Mouse (Mus musculus): ENCODE data around the gene Rab44.

Gene Rab44

GRCm38 (mm10) chr17:29167371-29167770, 53.4 kb downstream of the Rab44 start:
- no peak for ATAC-seq (ENCODE audit: low TSS enrichment)

GRCm38 (mm10) chr17:29168438-29168837, 54.5 kb downstream of the Rab44 start:
- no peak for ATAC-seq (ENCODE audit: low TSS enrichment)

DNA sequence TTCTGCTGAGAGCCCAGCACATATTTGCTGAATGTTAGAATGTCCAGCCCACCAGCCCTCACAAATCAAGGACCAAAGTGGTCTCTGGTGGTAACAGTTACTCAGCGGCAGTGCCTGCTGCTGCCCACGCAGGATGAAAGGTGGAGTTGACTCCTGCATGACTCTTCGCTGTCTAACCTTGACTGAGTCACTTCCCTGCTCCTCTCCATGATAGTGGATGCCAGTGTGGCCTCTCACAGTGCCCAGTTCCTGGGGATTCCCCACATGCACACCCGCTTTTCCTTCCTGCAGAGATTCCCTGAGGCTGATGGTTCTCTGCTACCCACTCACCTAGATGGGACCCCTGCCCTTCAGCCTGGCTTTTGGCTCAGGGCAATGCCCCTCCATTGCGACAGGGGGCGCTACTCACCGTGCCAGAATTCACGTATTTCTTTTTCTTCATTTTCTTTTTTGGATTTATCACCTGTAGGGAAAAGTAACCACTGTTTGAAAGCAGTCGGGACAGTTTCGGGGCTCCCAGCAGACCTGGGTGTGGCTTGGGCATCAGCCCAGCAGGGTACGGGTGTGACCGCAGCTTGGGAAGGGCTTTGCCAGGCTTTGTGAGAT, 55.2 kb downstream of the Rab44 start:
- ATAC-seq (ENCODE audit: low TSS enrichment): no peak

- no peak for ATAC-seq (ENCODE audit: low TSS enrichment)
Measured at GRCm38 (mm10) chr17:29170431-29171000, 56.6 kb downstream of the Rab44 start.

DNA sequence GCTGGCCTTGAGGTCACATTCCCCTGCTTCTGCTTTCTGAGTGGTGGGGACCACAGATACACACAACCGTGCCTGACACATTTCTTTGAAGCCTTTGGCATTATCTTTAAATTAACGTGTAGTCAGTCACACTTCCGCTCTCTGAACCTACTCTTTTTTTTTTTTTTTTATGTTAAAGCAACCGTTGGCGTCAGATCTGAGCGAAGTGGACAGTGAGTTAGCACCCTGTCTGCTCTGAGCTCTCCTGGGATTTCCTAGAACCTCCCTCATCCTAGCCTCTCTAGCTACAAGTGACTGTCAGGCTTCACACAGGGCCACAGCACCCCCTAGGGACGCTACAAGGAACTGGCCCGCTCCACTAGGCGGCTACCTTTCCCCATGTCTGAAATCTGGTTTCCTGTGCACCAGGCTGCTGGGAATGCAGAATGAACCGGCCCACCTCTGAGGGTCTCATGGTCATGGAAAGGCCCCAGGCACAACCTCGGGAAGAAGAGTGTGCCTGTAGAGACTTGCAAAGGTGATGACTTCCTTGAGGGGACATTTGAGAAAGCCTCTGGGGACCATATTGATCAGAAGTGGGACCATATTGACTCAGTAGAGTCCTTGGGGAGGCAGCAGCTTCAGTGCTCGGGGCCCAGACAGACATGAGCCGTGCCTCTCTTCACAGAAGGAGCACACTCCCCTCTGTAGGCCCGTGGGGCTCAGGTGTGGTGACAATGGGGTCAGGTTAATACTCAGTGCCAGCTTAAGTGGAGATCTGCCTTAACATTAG, 57.2 kb downstream of the Rab44 start:
- peak; percentile 86 for ATAC-seq (ENCODE audit: low TSS enrichment)

GRCm38 (mm10) chr17:29172062-29172461, 58.1 kb downstream of the Rab44 start:
- no peak for ATAC-seq (ENCODE audit: low TSS enrichment)

DNA sequence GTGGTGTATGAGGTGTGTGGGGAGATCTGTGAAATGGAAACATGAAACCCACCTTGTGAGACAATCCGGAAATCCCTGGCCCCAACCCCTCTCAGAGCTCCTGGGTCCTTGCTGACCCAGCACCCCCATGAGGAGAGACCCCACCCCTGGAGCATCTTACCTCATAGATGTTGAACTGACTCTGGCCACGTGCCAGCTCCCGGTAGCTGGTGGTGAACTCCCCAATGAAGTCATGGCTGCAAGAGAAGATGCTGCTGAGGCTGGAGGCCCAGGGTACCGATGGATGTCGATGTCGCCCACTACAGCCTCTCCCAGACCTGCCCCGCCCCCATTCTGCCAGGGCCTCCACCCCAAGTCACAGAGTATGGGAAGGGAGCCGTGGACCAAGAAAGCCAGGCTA, 59.2 kb downstream of the Rab44 start:
- ATAC-seq (ENCODE audit: low TSS enrichment): no peak

- ATAC-seq (ENCODE audit: low TSS enrichment): peak; percentile 62
Measured at GRCm38 (mm10) chr17:29175693-29176092, 61.7 kb downstream of the Rab44 start.

DNA sequence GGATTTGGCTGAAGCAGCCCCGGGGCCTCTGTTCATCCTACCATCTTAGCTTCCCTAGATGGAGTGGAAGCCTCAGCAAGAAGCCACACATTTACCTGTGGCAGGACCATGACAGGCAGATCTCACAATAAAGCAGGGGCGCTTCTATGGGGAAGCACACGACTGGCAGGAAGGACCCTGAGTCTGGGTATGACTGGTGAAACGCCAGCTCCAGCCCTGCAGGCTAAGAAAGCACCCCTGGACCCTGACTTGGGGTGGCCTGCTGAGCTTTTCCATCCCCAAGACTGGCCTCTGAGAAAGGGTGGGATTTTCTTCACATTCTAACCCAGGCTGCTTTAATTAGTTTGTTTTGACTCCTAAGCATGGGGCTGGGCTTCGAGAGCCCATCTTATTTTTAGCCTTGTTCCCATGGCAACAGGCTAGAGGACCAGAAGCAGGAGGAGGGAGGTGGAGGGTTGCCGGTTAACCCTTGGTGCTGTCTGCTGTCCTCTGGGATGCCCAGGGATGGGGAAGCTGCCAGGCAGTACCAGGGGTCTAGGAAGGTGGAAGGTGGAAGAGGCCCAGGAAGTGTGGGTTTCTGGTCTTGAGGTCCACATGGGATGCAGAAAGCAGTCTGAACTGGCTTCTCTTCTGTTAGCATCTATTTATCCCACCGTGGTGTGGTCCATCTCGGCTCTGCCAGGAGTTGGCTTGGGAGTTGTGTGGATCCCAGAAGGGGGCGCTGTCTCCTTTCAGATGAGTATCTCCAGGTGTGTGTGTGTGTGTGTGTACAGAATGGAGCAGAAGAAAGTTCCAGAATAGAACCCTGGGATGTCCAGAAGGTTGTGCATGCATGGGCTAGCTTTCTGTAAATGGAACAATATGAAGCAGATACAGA, 62.7 kb downstream of the Rab44 start:
- ATAC-seq (ENCODE audit: low TSS enrichment): peak; percentile 71

GRCm38 (mm10) chr17:29178503-29179059, 64.6 kb downstream of the Rab44 start:
- ATAC-seq (ENCODE audit: low TSS enrichment): no peak

DNA sequence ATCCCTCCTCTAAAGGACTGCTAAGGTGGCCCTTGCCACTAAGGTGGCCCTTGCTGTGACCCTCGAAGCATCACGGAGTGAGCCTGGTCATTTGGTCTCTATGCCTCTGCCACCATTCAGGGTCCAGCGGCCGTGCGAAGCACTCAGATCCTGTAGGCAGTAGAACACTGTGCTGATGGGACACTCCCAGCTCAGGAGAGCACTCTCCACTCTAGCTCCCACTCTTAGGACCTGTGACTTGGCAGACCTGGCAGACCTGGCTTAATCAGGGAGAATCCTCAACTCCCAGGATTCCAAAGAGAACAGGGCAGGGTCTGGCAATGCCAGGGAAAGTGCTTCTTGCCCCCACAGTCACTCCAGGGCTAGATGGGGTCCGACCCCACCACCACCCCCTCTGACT, 66.0 kb downstream of the Rab44 start:
- no peak for ATAC-seq (ENCODE audit: low TSS enrichment)

- ATAC-seq (ENCODE audit: low TSS enrichment): peak; percentile 41; the same call in 1 of the 2 replicates
Measured at GRCm38 (mm10) chr17:29180406-29181127, 66.6 kb downstream of the Rab44 start.

GRCm38 (mm10) chr17:29181751-29182150, 67.8 kb downstream of the Rab44 start:
- ATAC-seq (ENCODE audit: low TSS enrichment): no peak

DNA sequence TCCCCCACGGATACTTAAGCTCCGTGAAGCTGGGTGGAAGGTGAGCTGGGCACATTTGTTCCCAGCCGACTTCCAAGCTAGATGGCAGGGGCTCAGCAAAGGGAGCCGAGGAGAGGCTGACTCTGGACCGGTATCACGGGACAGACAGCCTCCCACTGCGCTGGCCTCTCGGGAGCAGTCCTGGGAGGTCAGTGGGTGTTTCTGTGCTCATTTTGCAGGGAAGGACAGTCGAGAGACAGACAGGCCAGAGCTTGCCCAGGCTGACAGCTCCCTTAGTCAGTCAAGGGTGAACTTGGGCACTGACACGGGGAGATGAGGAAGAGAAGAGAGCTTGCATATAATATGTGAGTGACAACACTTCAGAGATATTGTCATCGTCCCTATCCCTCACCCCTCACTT, 69.2 kb downstream of the Rab44 start:
- ATAC-seq (ENCODE audit: low TSS enrichment): no peak

DNA sequence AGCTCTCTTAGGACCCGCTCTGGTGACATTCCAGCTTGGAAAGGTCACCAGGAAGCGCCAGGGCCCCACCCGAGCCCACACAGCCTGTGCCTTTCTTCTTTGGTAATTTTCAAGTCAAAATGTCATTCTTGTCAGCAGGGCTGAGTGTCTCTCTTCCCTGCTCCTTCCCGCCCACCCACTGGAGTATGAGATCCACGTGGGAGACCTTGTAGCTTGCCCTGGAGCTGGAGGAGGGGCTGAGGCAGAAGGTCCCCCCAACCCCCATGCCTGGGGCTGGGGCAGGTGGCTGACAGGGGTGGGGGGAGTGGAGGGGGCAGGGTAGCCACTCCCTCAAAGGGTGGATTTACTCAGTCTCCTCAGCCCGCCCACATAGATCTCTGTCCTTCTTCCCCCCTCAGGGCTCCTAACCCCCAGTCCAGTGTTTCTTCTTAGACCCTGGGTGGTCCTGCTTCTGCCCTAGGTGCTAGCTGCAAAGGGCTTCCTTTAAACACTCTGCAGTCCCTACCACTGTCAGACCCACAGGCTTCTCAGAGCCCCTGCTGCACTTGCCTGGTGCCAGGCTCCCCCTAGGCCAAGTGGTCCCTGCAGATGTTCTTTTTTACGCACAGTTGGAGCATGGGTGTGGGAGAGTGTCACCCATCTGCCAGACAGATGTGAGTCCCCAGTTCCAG, 71.6 kb downstream of the Rab44 start:
- no peak for ATAC-seq (ENCODE audit: low TSS enrichment)

DNA sequence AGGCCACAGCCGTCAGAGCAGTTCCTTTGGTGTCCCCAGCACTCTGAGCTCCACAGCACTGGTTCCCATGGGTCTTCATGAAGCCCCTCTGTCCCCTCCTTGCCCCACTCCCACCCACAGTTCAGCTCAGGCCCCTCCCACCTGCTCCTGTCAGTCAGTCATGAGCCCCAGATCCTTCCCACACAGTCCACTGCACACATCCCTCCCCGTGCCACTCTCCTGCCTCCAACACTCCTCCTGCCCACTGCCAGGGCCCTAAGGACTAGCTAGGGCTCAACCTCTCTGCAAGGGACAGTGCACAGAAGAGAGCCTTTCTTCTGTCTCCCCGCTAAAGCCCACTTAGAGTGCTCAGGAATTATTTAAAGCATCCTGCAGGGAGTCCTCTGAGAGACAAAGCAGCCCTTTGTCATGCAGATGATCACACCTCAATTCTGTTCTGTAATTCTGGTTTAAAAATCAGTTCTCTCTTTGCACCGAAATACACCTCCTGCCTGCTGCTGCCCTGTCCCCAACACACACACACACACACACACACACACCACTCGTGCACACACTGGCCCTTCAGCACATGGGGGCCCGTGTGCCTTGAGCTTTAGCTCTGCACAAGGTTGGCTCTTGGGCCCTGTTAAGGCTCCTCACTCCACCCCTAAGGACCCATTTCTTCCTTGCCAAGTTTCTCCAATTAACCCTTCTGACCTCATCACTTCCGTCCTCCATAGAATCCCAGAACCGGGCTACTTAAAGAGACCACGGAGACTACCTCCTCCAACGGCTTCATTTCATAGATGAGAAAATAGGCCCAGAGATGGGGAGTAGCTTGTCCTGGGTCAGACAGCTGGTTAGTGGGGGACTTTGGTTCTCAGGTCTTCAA, 73.3 kb downstream of the Rab44 start:
- no peak for ATAC-seq (ENCODE audit: low TSS enrichment)

DNA sequence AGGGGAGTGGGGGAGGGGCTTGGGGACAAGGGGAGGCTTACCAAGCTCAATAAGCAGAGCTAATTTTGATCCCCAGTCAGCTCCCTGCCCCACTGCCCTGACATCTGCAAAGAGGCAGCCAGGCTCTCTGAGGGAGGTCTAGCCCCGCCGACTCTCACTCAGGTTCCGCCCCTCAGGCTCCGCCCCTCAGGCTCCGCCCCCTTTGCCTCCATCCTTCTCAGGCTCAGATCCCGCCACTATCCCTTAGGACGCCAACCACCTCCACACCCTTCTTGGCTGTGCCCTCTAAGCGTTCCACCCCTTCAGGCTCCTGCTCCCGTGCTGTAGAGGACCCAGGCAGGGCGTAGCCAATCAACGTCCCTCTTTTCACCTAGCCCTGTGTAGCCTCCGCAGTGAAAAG, 75.0 kb downstream of the Rab44 start:
- no peak for ATAC-seq (ENCODE audit: low TSS enrichment)

GRCm38 (mm10) chr17:29195579-29195978, 81.6 kb downstream of the Rab44 start:
- ATAC-seq (ENCODE audit: low TSS enrichment): no peak
